Mouse (Mus musculus) limb, embryonic 12.5 days (tissue): ENCODE results near the gene Pin4. TPM values are rescaled to one million over a fixed set of nuclear protein-coding genes. Genes with fewer than 3 reads are reported as not detected.

Experiments
- polyA plus RNA-seq: library from polyadenylated mRNA; unstranded; fragments of >200 nt; fragmentation: Nextera tagmentation; extraction: Ambion mirVana; gene quantifications from 2 replicates; pipeline ENCODE4 v1.2.1, GENCODE M21; 2016

Gene Pin4
- polyA plus RNA-seq, 1 experiment from 2014 or later, result 73.6 TPM

Other genes with a start within 250 kb of the Pin4 start
- gene Rtl5, start 48.1 kb upstream of the Pin4 start, polyA plus RNA-seq, result 3.1 and 3.2 TPM in 2 replicates
- 18.7 and 20.0 TPM in 2 replicates for gene Ercc6l, start 37.6 kb downstream of the Pin4 start, polyA plus RNA-seq
- gene Rps4x, start 69.9 kb downstream of the Pin4 start, polyA plus RNA-seq, result 696 and 697 TPM in 2 replicates
- 40.0 and 41.2 TPM in 2 replicates for gene Cited1, start 132.7 kb downstream of the Pin4 start, polyA plus RNA-seq